Mouse (Mus musculus) mouse trophoblast stem cell (cell line): Measurements from ENCODE around the gene Efna1.

ENCODE experiments used
- in situ Hi-C, 2 experiments: fragments of 300-500 bp; cut with MseI, MboI; formaldehyde crosslinking; loops; 2 replicates in 1 of 2; 3 replicates in 1 of 2; pipeline ENCODE4 v1.15.1; 2025

The Efna1 gene

DNA sequence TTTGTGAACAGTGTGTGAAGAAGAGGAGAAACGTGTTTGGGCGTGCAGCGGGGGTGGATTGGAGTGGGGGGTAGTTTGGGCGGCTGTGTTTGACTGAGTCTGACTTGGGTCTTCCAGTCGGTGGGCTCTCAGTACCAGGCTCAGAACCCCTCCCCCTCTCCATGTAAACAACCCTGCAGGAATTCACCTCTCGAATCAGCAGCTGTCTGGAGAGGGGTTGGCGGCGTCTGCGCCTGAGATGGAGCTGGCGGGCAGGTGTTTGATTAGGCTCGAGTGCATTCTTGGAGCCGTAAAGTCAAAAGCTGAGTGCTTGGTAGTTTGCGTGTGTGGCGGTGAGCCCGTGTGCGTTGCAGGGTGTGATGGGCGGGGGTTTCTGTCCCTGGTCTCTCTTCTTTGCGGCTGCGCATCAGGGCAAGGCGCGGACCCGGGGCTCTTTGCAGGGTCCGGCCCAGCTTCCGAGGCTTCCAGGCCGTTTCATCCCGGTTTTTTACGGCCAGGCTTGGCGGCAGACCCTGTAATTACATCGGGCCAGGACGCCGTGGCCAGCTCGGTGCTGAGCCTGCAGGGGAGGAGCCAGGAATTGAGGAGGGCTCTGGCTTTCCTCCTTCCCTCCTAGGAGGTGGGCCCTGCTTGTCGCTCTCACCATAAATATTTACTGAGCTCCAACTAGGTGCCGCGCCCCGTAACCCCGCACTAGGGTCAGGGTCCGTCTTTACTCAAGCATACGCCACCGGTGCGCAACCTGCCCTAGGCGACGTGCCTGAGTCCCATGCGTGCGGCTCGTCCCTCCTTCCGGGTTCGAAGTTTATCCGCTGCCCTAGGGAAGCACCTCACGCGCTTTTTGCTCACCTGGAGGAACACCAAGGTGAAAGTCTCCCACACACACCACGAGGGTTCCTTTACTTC, at the start of gene Efna1:
Gene Efna1, minus strand, starts transcription at position 537 of the 906 bp plus-strand sequence.
- in situ Hi-C loops, result no loop called here

DNA sequence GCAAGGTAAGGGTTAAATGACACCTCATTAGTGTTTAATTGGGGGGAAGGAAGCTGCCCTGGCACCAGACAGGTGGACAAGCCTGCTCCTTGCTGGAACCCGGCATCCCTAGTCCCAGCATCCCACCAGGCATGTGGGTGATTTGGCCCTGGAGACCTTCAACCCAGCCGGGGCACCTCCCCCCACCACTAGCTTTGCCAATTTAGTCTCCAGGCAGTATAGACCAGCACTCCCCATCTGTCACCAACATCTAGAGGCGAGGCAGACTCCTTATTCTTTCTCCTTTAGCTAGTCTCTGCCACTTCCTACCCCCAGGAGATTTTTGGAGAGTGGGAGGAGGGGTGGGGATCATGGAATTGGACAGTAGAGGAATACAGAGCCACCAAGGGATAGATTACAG, 49.4 kb upstream of the Efna1 start:
- in situ Hi-C loops, result no loop called here

DNA sequence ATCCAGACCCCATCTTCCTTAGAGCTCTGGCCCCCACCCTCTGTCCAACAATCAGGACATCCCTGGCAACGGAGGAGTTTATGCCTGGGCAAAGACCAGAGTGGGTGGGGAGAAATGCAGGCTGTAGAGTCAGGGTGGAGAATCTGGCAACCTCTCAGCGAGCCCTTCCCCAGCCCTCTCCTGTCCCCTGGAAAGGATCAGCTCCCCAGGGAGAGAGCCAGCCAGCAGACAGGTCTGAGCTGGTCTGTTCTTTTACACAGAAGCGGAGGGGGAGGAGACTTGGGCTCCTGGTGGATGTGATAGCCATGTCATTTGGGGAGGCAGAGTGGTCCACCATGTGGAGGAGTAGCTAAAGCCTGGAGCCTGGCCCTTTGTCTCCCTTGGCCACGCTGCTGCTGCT, 47.7 kb upstream of the Efna1 start:
- in situ Hi-C loops, result no loop called here

DNA sequence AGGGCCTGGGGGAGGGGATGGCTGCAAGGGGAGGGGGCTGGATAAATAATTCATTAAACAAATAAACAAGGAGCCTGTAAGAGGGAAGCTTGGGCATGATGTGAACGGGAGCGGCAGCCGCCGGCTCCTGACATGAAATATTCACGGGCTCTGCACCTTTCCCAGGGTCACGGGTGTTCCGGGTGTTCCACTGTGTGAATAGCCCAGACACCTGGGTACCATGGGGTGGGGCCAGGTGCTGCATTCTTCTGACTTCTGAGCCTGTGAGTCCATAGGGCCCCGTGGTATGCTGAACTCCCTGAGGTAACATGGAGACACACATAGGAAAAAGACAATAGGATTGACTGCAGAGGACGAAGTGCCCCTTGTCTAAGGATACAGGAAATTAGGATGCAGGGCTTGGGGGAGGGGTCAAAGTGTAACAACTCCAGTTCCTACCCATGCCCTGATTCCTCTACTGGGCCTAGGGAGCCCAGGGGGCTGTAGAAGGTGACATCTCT, 46.5 kb upstream of the Efna1 start:
- in situ Hi-C loops, result no loop called here

DNA sequence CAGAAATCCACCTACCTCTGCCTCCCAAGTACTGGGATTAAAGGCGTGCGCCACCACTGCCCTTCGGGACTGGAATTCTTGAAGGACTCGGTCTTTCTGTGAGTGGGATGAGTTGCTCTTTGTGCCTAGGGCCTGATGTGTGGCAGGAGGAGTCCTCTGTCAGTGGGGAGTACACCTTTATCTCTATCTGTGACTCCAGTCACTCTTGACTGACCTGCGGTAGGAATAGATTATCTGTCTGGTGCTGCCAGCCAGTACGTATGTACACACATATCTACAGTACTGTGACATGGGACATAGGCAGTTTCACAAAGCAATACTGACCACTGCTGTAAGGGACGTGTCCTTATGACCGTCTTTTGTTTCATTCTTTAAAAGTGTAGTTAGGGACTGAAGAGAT, 44.9 kb upstream of the Efna1 start:
- in situ Hi-C loops, result no loop called here

DNA sequence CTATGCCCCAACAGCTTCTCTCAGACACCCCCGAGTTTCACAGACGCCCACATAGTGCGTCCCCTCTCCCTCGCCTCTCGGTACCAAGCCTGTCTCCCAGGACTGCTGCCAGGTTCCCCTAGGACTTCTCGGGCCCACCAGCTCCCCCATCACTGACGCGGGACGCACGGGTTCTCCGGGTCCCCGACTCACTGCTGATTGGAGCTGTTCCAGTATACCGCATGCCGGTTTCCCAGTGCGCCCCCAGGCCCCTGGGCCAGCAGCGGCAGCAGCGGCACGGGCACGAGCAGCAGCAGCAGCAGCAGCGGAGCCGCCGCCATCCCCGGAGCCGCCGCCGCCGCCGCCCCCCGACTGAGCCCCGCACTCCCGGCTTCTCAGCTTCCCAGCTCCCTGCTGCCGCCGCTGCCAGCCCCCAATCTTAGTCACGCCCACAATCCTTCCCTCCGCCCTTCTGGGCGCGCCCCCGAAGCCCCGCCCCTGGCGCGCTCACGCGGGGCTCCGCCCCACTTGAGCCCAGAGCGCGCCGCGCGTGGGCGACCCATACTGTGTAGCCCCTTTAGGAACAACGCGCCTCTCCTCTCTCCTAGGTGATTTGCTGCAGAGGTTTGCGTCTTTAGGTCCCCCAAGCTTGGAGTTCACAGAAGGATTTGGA, 41.7 kb upstream of the Efna1 start, which contains the start of gene Efna3:
Gene Efna3, minus strand, starts transcription at position 452 of the 652 bp plus-strand sequence.
- in situ Hi-C loops, result no loop called here

DNA sequence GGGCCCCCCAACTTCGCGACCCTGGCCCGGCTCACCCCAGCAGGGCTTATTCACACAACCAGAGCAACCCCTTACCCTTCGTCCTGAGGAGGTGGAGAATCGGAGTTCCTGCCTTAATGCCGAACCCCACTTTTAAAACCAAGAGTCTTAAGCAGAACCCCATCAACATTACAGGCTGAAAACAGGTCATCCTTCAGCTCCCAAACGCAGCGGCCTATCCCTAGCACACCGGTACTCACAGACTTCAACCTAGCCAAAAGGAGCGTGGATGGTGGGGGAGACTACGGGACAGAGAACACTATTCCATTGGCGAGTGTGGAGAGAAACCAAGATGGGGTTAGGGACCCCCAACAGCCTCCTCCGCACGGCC, 41.2 kb upstream of the Efna1 start:
- in situ Hi-C loops, result no loop called here

DNA sequence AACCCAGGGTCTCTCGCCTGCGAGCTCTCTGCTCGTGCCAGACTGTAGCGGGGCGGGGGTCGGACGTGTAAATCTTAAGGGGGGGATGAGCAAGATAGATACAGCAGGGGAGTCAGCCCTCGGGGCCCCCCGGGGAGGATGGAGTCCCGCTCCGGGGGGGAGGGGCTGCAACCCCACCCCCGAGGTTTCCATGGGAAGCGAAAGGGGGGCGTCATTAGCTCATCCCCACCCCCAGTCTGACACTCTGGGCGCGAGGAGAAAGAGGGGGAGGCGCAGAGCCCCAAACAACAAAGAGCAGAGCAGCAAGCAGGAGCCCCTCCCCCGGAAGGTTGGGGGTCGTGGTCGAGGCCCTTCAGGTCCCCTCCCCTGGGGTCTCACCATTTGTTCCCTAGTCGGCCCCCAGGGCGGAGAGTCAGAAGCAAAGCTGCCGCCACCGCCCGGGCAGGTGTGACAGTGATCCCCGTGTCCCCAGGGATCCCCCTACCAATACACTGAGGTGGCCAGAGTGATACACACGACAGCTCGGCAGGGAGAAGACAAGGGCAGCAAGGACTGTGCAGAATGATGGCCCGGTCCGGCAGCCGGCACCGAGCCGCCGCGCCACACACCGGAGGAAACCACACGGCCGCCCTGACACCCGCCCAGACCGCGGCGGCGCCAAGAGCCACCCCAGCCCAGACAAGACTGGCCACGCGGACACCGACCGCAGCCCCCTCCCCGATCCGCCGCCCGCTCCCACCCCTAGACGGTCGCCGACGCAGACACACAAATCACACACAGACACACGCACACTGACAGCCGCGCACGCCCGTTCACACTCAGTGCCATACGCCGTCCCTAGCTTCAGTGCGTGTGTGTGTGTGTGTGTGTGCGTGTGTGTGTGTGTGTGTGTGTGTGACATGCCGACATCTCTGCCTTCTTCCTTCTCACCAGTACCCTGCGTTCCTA, 40.5 kb upstream of the Efna1 start:
- in situ Hi-C loops, result no loop called here

DNA sequence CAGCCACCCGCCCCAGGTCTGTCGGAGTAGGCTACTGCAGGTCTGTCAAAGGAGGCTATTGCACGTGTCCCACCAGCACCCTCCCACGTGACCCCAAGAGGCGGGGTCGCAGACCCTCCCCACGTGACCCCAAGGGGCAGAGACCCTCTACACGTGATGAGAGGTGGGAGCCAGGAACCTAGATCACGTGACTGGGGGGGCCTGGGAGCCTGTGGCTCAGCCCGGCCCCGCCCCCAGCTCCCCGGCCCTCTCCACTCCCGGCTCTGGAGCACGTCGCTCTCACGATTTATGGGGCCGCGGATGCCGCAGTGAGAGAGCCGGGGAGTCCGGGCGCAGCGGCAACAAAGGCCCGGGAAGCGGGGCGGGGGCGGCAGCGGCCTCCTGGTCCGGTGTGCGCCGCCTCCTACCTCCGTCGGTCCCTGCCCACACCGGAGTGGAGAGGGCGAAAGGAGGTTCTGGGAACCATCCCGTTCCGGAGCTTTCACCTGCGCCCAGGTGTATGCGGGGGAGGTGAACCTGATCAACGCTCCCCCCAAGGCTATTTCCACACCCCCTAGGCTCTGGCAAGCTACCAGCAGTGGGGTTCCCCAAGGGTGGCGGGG, 39.7 kb upstream of the Efna1 start:
- in situ Hi-C loops, result no loop called here

DNA sequence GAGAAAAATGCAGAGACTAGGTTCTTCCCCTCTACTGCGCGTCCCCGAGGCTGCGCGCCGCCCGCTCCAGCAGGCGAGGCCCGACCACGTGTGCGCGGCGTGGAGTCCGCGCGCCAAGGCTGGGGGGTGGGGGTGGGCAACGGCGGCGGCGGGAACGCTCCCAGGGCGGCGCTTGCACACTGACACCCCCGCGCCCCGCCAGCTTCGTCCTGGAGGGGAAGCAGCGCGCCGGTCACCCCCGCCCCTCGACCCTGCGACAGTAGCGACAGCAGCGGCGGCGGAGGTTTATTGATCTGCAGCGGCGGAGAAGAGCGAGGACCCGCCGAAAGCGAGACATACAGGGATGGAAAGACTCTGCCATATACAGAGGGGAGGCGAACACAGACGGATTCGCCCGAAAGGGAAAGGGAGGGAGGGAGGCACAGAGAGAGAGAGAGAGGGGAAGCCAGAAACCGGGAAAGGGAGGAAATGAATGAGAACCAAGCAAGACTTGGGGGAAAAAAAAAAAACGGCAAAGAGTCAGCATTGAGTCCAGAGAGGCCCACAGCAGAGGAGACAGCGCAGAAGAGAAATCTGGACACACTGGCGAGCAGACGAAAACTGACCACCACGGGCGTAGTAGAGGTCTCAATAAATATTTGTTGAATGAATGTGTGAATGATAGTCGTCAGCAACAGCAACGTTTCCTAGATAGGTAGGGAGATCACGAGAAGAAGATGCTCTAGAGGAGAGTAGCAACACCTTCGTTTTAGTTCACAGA, 38.8 kb upstream of the Efna1 start:
- in situ Hi-C loops, result no loop called here

DNA sequence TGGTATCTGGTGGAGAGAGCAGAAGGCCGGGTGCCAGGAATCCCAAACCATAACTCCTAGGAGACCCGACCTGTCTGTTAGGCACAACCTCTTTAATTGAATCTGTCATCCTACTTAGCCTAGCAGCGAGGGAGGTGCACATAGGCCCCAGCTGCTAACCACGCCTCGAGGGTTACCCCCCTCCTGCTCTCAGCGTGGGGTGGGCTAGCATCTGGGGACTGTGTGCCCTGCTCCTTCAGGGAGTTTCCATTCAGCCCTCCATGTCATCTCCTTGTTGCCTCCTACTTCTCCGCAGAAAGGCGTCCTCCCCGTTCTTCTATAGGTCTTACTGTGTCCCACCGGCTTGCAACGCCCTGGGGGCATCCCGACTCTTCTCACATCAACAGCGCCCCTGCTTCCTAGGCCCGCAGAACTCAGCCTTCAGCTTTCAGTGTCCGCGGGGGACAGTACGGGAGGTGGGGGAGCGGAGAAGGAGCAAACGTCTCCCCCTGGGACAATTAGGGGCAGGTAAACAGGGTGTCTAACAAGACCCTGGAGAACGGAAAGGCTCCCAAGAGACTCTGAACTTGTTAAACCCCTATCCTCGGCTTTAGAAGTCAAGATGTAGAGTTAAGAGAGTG, 38.1 kb upstream of the Efna1 start:
- in situ Hi-C loops, result no loop called here

DNA sequence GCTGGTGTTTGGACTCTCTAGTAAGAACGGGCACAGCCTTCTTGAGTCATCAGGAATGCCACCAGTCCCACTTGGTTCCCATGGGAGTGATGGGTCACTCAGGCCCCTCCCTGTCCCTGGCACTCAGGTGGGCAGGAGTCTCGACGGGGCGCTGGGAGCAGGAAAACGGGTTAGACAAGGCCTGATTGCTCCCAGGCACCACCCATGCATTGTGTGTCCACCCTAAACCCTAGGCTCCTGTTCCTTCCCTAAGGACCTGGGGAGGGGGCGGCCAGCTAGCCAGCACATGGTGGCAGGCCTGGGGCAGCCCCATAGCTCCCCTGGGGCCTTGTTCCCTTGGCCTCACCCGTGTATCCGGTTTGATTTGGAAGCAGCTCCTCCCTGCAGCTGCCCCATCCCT, 37.4 kb upstream of the Efna1 start:
- in situ Hi-C loops, result no loop called here

DNA sequence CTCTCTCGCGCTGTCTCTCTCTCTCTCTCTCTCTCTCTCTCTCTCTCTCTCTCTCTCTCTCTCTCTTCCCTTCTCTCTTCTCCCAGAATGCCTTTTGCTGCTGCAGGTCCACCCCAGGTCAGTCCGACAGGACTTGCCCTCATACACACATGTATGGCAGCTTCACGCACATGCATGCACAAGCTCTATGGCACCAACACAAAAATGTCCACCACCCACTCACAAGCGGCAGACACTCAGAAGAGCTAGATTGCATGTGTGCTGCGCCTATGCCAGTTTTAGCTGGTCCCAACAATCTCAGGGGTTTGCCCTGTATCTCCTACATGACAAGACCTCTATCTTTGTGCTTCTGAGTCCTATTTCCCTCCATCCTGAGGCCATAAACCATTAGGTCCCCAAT, 36.3 kb upstream of the Efna1 start:
- in situ Hi-C loops, result no loop called here

DNA sequence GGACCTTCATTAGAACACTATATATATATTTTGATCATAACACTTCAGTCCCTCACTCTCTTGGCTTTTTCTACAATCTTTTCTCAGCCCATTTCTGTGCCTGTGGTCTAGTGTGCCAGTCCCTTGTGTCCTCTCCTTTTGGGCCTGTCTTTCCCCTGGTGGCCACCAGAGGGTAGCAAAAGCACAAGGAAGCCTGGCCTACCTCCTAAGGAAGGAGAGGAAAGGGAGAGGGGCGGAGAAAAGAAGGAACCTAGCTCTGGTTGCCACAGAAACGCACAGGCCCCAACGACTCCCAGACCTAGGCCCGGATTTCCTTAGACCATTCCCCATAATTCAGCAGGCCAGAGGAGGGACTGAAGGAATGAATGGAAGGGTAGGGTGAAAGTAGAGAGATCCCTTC, 35.9 kb upstream of the Efna1 start:
- in situ Hi-C loops, result no loop called here

DNA sequence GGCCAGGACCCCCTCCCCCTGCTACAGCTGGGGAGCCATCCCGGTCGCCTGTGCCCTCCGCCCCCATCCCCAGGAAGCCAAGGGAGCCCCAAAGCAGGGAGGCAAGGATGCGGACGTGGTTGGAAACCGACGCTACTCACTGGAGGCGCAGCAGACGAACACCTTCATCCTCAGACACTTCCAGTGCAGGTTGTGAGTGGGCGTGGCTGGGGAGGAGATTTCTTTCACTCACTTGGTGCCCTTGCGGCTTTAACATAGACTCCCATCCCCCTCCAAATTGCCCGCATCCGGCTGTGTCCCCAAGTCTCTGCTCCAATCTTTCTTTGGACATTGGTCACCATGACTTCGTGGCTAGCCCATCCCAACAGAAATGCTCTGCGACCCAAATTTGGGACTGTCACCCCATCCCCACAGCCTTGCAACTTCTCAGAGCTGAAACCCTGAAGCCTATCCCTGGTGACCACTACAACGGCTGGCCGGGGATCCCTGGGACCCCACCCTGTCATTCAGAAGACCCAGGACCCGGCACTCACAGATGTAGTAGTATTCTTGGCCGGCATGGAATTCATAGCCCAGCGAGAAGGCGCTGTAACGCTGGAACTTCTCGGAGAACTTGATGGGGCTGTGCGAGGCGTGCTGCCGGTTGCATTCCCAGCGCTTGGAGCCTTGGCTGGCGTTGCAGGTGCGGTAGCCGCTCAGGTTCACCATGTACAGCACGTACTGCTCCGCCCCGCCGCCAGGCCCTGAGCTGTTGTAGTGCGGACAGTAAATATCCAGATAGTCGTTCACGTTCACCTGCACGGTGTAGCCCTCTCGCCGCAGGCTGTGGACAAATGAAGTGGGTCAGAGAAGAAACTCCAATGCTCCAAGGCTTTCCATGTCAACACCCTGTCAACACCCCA, 35.2 kb upstream of the Efna1 start:
- in situ Hi-C loops, result no loop called here

DNA sequence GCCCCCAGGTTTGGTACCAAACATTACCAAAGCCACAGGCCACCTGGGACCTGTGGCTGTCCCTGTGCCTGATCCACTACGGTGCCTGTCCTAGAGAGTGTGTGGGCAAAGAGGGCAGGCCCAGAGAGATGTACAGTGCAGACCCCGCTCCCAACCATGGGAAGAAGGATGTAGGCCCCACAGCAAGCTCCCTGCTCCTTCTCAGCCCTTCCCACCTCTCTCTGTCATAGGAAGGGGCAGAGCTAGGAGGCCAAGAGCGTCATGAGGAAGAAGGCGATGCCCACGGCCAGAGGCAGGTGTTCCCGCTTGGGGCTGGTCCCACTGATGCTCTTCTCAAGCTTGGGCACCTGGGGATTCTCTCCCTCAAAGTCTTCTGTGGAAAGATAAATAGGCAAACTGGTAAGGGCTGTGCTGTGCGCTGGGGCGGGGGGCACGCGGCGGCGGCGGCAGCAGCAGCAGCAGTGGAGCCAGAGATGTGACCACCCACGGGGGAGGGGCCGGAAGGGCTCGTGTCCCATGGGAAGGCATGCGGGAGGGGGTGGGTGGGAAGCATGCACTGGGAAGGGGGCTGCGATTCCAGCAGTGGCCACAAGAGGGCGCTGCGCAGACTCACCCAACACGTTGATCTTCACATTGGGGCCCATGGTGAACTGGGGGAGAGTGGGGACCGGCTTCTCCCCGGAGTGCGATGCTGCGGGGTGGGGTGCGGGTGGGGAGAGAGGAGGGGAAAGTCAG, 34.4 kb upstream of the Efna1 start:
- in situ Hi-C loops, result no loop called here

DNA sequence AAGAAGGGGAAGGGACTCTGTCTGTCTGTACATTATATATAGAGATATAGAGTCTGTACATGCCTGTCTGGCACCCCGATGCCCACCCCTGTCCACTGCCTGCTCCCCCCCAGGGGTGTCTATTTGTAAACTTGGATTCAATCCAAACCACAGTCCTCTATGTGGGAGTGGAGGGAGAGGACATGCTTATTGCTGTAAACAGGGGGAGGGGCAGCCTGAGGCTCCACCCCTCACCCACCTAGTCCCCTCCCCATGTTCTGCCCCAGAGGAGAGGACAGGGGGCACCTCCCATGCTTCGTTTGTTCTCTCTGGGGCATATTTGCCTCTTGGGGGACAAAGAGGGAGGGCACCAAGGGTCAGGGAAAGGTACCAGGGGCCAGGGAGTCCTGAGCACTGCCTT, 33.8 kb upstream of the Efna1 start:
- in situ Hi-C loops, result no loop called here

DNA sequence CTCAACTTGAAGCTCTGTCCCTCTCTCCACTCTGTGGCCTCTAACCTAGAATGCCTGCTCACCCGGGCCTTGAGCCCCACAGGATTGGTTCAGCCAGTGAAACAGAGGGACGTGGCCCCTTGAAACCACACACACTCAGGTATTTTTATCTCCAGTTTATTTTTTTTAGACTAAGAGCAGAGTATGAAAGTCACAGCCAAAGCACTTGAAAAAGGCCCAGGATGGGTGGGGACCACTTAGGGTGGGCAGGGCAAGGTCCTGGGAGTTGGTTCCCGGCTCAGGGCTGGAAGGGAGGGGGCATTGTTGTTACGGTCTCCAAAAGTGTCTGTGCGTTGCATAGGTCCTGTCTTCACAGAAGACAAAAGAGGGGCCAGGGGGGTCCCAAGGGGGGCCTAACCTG, 33.4 kb upstream of the Efna1 start:
- in situ Hi-C loops, result no loop called here

DNA sequence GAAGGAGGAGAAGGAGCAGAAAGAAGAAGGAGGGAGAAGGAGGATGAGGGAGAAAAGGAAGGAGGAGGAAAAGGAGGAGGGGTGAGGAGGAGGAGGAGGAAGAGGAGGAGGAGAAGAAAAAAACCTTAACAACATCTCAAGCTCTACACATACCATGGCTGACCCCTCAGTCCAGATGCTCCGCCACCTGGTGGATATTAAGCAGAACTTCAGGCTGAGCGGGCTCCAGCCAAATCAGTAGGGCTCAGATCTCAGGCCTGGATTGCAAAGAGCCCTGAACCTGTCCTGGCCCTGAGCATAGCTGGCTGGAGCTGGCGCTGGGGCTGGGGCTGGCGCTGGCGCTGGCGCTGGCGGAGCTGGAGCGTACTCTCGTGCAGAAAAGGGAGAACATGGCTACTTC, 27.1 kb upstream of the Efna1 start:
- in situ Hi-C loops, result no loop called here
